Mouse (Mus musculus) 3T3-L1 (cell line): ENCODE data around the gene Gpalpp1.

Experiments
- DNase-seq: peaks from one replicate; pipeline ENCODE4 v3.0.0-alpha.2; 2015; ENCODE audit warnings: low read depth, low spot score

Gene Gpalpp1

GRCm38 (mm10) chr14:76099543-76099942, 11.0 kb downstream of the Gpalpp1 start:
- peak; percentile 89 for DNase-seq

- no peak for DNase-seq
Measured at GRCm38 (mm10) chr14:76097815-76098214, 12.7 kb downstream of the Gpalpp1 start.

- DNase-seq: no peak
Measured at GRCm38 (mm10) chr14:76097244-76097643, 13.3 kb downstream of the Gpalpp1 start.

GRCm38 (mm10) chr14:76084188-76084587, 26.4 kb downstream of the Gpalpp1 start:
- DNase-seq: no peak

GRCm38 (mm10) chr14:76082086-76082636, 28.4 kb downstream of the Gpalpp1 start:
- DNase-seq: no peak

GRCm38 (mm10) chr14:76081451-76081850, 29.1 kb downstream of the Gpalpp1 start:
- DNase-seq: no peak

- peak; percentile 65 for DNase-seq
Measured at GRCm38 (mm10) chr14:76077088-76077491, 33.5 kb downstream of the Gpalpp1 start.

GRCm38 (mm10) chr14:76076602-76077001, 34.0 kb downstream of the Gpalpp1 start:
- no peak for DNase-seq

GRCm38 (mm10) chr14:76075721-76076120, 34.8 kb downstream of the Gpalpp1 start:
- no peak for DNase-seq

GRCm38 (mm10) chr14:76074206-76074605, 36.4 kb downstream of the Gpalpp1 start:
- DNase-seq: no peak

GRCm38 (mm10) chr14:76072626-76073025, 37.9 kb downstream of the Gpalpp1 start:
- DNase-seq: no peak

GRCm38 (mm10) chr14:76069296-76069695, 41.3 kb downstream of the Gpalpp1 start:
- no peak for DNase-seq

GRCm38 (mm10) chr14:76068296-76068695, 42.3 kb downstream of the Gpalpp1 start:
- DNase-seq: no peak

- no peak for DNase-seq
Measured at GRCm38 (mm10) chr14:76067237-76067636, 43.3 kb downstream of the Gpalpp1 start.

- DNase-seq: peak; percentile 26
Measured at GRCm38 (mm10) chr14:76059441-76059840, 51.1 kb downstream of the Gpalpp1 start.

GRCm38 (mm10) chr14:76053726-76054125, 56.8 kb downstream of the Gpalpp1 start:
- DNase-seq: no peak

- no peak for DNase-seq
Measured at GRCm38 (mm10) chr14:76051966-76052365, 58.6 kb downstream of the Gpalpp1 start.

GRCm38 (mm10) chr14:76045767-76046166, 64.8 kb downstream of the Gpalpp1 start:
- no peak for DNase-seq

GRCm38 (mm10) chr14:76044164-76044557, 66.4 kb downstream of the Gpalpp1 start:
- DNase-seq: no peak

- DNase-seq: no peak
Measured at GRCm38 (mm10) chr14:76043251-76044163, 67.1 kb downstream of the Gpalpp1 start.
